Mouse (Mus musculus): ENCODE data around the gene Hectd2. TPM values are rescaled to one million over a fixed set of nuclear protein-coding genes. Genes with fewer than 3 reads are reported as not detected.

Hectd2 gene
- polyA plus RNA-seq, 1 experiment from 2014 or later: 4.3 TPM

- no peak overlapping the region for H3K9ac ChIP-seq (ENCODE audit: low read depth, low read length)
- no peaks in the 10 kb centered on the region for H3K27me3 ChIP-seq (replicated peaks; ENCODE audit: control insufficient read depth, insufficient read depth, low read length)
- H3K27ac ChIP-seq (replicated peaks; ENCODE audit: low read depth, low read length): no peak overlapping the region
- ATAC-seq (ENCODE audit: low read depth): no peak
- no peaks in the 10 kb centered on the region for H3K4me1 ChIP-seq (ENCODE audit: control insufficient read depth, insufficient read depth, low read length)
- WGBS: 59% methylated on average over 3 of the region's 3 CpGs
- no peak for DNase-seq (ENCODE audit: low spot score)
- H3K9me3 ChIP-seq (ENCODE audit: control insufficient read depth, low read length): no peaks in the 10 kb centered on the region
- no peaks in the 10 kb centered on the region for H3K36me3 ChIP-seq (ENCODE audit: control insufficient read depth, insufficient read depth, low read length)
- no peak overlapping the region for H3K4me2 ChIP-seq (ENCODE audit: low read depth, low read length)
- H3K4me3 ChIP-seq (ENCODE audit: low read depth, low read length): no peak overlapping the region
These were observed 26.4 kb downstream of the Hectd2 start for GRCm38 (mm10) chr19:36580874-36581273.

- no peak for ATAC-seq (ENCODE audit: low read depth)
- DNase-seq (ENCODE audit: low spot score): no peak
- no peaks in the 10 kb centered on the region for H3K36me3 ChIP-seq (ENCODE audit: control insufficient read depth, insufficient read depth, low read length)
- H3K27ac ChIP-seq (replicated peaks; ENCODE audit: low read depth, low read length): no peak overlapping the region
- H3K9ac ChIP-seq (ENCODE audit: low read depth, low read length): no peak overlapping the region
- no peak overlapping the region for H3K4me3 ChIP-seq (ENCODE audit: low read depth, low read length)
- H3K9me3 ChIP-seq (ENCODE audit: control insufficient read depth, low read length): no peaks in the 10 kb centered on the region
- no peaks in the 10 kb centered on the region for H3K27me3 ChIP-seq (replicated peaks; ENCODE audit: control insufficient read depth, insufficient read depth, low read length)
- H3K4me1 ChIP-seq (ENCODE audit: control insufficient read depth, insufficient read depth, low read length): no peaks in the 10 kb centered on the region
- WGBS: 92% methylated on average over 1 of the region's 1 CpGs
- no peak overlapping the region for H3K4me2 ChIP-seq (ENCODE audit: low read depth, low read length)
These were observed 27.7 kb downstream of the Hectd2 start for GRCm38 (mm10) chr19:36582116-36582515.

GRCm38 (mm10) chr19:36585505-36585904 is 31.1 kb downstream of the Hectd2 start:
- no peak for DNase-seq (ENCODE audit: low spot score)
- H3K27ac ChIP-seq (replicated peaks; ENCODE audit: low read depth, low read length): no peak overlapping the region
- H3K4me2 ChIP-seq (ENCODE audit: low read depth, low read length): no peak overlapping the region
- WGBS: 97% methylated on average over 1 of the region's 1 CpGs
- 0 out of 2 replicates have a peak, but pooled peaks cover 4% of the 10 kb centered on the region for H3K36me3 ChIP-seq (ENCODE audit: control insufficient read depth, insufficient read depth, low read length)
- H3K9ac ChIP-seq (ENCODE audit: low read depth, low read length): no peak overlapping the region
- no peaks in the 10 kb centered on the region for H3K9me3 ChIP-seq (ENCODE audit: control insufficient read depth, low read length)
- no peaks in the 10 kb centered on the region for H3K4me1 ChIP-seq (ENCODE audit: control insufficient read depth, insufficient read depth, low read length)
- ATAC-seq (ENCODE audit: low read depth): no peak
- H3K27me3 ChIP-seq (replicated peaks; ENCODE audit: control insufficient read depth, insufficient read depth, low read length): no peaks in the 10 kb centered on the region
- no peak overlapping the region for H3K4me3 ChIP-seq (ENCODE audit: low read depth, low read length)

GRCm38 (mm10) chr19:36594409-36594808 is 40.0 kb downstream of the Hectd2 start:
- no peak for ATAC-seq (ENCODE audit: low read depth)
- Histone ChIP-seq H3K4me2 (ENCODE audit: low read depth, low read length) (no peak overlapping the region), H3K4me3 (ENCODE audit: low read depth, low read length) (no peak overlapping the region), H3K27me3 (replicated peaks; ENCODE audit: control insufficient read depth, insufficient read depth, low read length) (no peaks in the 10 kb centered on the region), H3K27ac (replicated peaks; ENCODE audit: low read depth, low read length) (no peak overlapping the region), H3K36me3 (ENCODE audit: control insufficient read depth, insufficient read depth, low read length) (no peaks in the 10 kb centered on the region), H3K4me1 (ENCODE audit: control insufficient read depth, insufficient read depth, low read length) (no peaks in the 10 kb centered on the region), H3K9me3 (ENCODE audit: control insufficient read depth, low read length) (no peaks in the 10 kb centered on the region), H3K9ac (ENCODE audit: low read depth, low read length) (no peak overlapping the region)
- WGBS: 86% methylated on average over 1 of the region's 1 CpGs
- DNase-seq (ENCODE audit: low spot score): no peak

GRCm38 (mm10) chr19:36601869-36602268 is 47.4 kb downstream of the Hectd2 start:
- H3K36me3 ChIP-seq (ENCODE audit: control insufficient read depth, insufficient read depth, low read length): no peaks in the 10 kb centered on the region
- DNase-seq (ENCODE audit: low spot score): no peak
- WGBS: 91% methylated on average over 8 of the region's 8 CpGs
- H3K9ac ChIP-seq (ENCODE audit: low read depth, low read length): no peak overlapping the region
- no peaks in the 10 kb centered on the region for H3K9me3 ChIP-seq (ENCODE audit: control insufficient read depth, low read length)
- H3K4me2 ChIP-seq (ENCODE audit: low read depth, low read length): no peak overlapping the region
- H3K27ac ChIP-seq (replicated peaks; ENCODE audit: low read depth, low read length): no peak overlapping the region
- H3K27me3 ChIP-seq (replicated peaks; ENCODE audit: control insufficient read depth, insufficient read depth, low read length): no peaks in the 10 kb centered on the region
- no peaks in the 10 kb centered on the region for H3K4me1 ChIP-seq (ENCODE audit: control insufficient read depth, insufficient read depth, low read length)
- no peak for ATAC-seq (ENCODE audit: low read depth)
- H3K4me3 ChIP-seq (ENCODE audit: low read depth, low read length): no peak overlapping the region

GRCm38 (mm10) chr19:36602535-36603312 is 48.3 kb downstream of the Hectd2 start:
- peak; percentile 11 for DNase-seq (ENCODE audit: low spot score)

GRCm38 (mm10) chr19:36606270-36606669 is 51.8 kb downstream of the Hectd2 start:
- H3K4me2 ChIP-seq (ENCODE audit: low read depth, low read length): no peak overlapping the region
- H3K4me1 ChIP-seq (ENCODE audit: control insufficient read depth, insufficient read depth, low read length): no peaks in the 10 kb centered on the region
- H3K27ac ChIP-seq (replicated peaks; ENCODE audit: low read depth, low read length): no peak overlapping the region
- H3K9ac ChIP-seq (ENCODE audit: low read depth, low read length): no peak overlapping the region
- no peaks in the 10 kb centered on the region for H3K27me3 ChIP-seq (replicated peaks; ENCODE audit: control insufficient read depth, insufficient read depth, low read length)
- H3K4me3 ChIP-seq (ENCODE audit: low read depth, low read length): no peak overlapping the region
- WGBS: 51% methylated on average over 1 of the region's 1 CpGs
- no peak for ATAC-seq (ENCODE audit: low read depth)
- no peaks in the 10 kb centered on the region for H3K36me3 ChIP-seq (ENCODE audit: control insufficient read depth, insufficient read depth, low read length)
- DNase-seq (ENCODE audit: low spot score): peak; percentile 36
- no peaks in the 10 kb centered on the region for H3K9me3 ChIP-seq (ENCODE audit: control insufficient read depth, low read length)

More at GRCm38 (mm10) chr19:36602535-36603312, 48.3 kb downstream of the Hectd2 start:
- 52% methylated on average over 11 of the region's 11 CpGs for WGBS
- Histone ChIP-seq H3K4me1 (ENCODE audit: control insufficient read depth, insufficient read depth, low read length) (no peaks in the 10 kb centered on the region), H3K36me3 (ENCODE audit: control insufficient read depth, insufficient read depth, low read length) (no peaks in the 10 kb centered on the region), H3K4me2 (ENCODE audit: low read depth, low read length) (no peak overlapping the region), H3K27ac (replicated peaks; ENCODE audit: low read depth, low read length) (no peak overlapping the region), H3K27me3 (replicated peaks; ENCODE audit: control insufficient read depth, insufficient read depth, low read length) (no peaks in the 10 kb centered on the region), H3K9ac (ENCODE audit: low read depth, low read length) (no peak overlapping the region), H3K9me3 (ENCODE audit: control insufficient read depth, low read length) (no peaks in the 10 kb centered on the region), H3K4me3 (ENCODE audit: low read depth, low read length) (no peak overlapping the region)
- ATAC-seq (ENCODE audit: low read depth): no peak

GRCm38 (mm10) chr19:36609229-36609628 is 54.8 kb downstream of the Hectd2 start:
- Histone ChIP-seq H3K4me2 (ENCODE audit: low read depth, low read length) (no peak overlapping the region), H3K4me3 (ENCODE audit: low read depth, low read length) (no peak overlapping the region), H3K27ac (replicated peaks; ENCODE audit: low read depth, low read length) (no peak overlapping the region), H3K4me1 (ENCODE audit: control insufficient read depth, insufficient read depth, low read length) (no peaks in the 10 kb centered on the region), H3K36me3 (ENCODE audit: control insufficient read depth, insufficient read depth, low read length) (no peaks in the 10 kb centered on the region), H3K27me3 (replicated peaks; ENCODE audit: control insufficient read depth, insufficient read depth, low read length) (no peaks in the 10 kb centered on the region), H3K9me3 (ENCODE audit: control insufficient read depth, low read length) (no peaks in the 10 kb centered on the region), H3K9ac (ENCODE audit: low read depth, low read length) (no peak overlapping the region)
- WGBS: 46% methylated on average over 3 of the region's 3 CpGs
- ATAC-seq (ENCODE audit: low read depth): no peak
- peak; percentile 17 for DNase-seq (ENCODE audit: low spot score)

- H3K27me3 ChIP-seq (replicated peaks; ENCODE audit: control insufficient read depth, insufficient read depth, low read length): no peaks in the 10 kb centered on the region
- DNase-seq (ENCODE audit: low spot score) (no peak), ATAC-seq (ENCODE audit: low read depth) (no peak)
- H3K9ac ChIP-seq (ENCODE audit: low read depth, low read length): no peak overlapping the region
- H3K27ac ChIP-seq (replicated peaks; ENCODE audit: low read depth, low read length): no peak overlapping the region
- no peaks in the 10 kb centered on the region for H3K4me1 ChIP-seq (ENCODE audit: control insufficient read depth, insufficient read depth, low read length)
- WGBS: 68% methylated on average over 2 of the region's 2 CpGs
- H3K9me3 ChIP-seq (ENCODE audit: control insufficient read depth, low read length): no peaks in the 10 kb centered on the region
- no peak overlapping the region for H3K4me2 ChIP-seq (ENCODE audit: low read depth, low read length)
- no peak overlapping the region for H3K4me3 ChIP-seq (ENCODE audit: low read depth, low read length)
- H3K36me3 ChIP-seq (ENCODE audit: control insufficient read depth, insufficient read depth, low read length): no peaks in the 10 kb centered on the region
These were observed 55.9 kb downstream of the Hectd2 start for GRCm38 (mm10) chr19:36610309-36610708.

Measured in embryonic facial prominence, embryonic 14.5 days (tissue).